Mouse (Mus musculus): Measurements from ENCODE around the gene Taf1c. TPM values are rescaled to one million over a fixed set of nuclear protein-coding genes. Genes with fewer than 3 reads are reported as not detected.
A peak's percentile ranks its signal among the peaks of the same experiment; 100 is the strongest.

The Taf1c gene
- total RNA-seq, 2 experiments from 2014 or later = 3.4 to 4.0 TPM

DNA sequence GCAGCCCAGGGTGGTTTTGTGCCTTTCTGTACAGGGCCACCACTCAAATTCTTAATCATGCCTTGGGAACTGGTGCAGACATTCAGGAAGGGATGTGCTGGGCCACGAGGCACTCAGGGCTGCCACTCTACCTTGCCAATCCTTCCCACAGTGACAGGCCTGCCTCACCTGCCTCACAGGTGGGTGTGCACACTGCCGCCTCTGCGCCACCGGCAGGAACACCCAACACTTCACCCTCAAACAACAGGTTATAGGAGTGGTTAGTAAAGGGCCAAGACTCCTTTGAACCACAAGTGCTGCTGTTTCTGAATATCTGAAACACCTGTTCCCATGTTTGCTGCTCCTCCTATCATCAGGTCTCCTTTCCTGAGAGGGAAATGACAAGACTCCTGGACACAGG, 32.6 kb downstream of the Taf1c start:
- no peak for DNase-seq

DNA sequence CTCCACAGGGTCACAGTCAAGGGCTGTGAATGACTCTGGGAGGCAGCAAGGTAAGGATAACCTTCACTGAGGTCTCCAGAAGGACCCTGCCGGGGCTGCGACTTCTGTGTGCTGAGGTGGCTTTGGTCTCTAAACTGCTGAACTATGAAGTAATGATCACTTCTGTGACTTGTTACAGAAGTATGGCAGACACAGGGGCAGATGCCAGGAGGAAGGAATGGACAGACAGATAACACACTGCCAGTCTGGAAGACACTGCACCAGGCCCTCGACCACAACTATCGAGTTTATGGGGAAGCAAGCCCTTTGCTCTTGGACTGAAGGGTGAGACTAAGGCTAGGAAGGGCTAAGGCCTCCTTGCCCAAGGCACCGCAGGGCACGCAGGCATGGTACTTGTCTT, 33.9 kb downstream of the Taf1c start:
- DNase-seq = no peak

DNA sequence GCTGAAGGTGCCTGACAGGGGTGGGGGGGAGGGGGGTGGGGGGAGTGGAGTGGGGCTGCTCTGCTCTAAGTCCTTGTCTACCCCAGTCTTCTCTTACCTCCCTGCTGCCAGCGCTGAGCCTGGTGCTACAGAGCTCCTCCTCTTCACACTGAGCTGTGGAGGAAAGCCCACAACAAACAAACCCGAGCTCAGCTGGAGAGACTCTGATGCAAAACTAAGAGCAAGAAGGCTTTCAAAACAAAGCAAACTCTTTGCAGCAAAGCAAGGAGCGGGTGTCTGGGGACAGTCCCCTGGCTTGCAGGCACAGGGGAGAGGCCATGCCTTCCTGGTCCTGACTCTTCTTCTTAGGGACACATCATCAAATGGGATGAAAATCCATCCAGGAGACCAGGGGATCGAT, 35.1 kb downstream of the Taf1c start:
- DNase-seq = no peak

DNA sequence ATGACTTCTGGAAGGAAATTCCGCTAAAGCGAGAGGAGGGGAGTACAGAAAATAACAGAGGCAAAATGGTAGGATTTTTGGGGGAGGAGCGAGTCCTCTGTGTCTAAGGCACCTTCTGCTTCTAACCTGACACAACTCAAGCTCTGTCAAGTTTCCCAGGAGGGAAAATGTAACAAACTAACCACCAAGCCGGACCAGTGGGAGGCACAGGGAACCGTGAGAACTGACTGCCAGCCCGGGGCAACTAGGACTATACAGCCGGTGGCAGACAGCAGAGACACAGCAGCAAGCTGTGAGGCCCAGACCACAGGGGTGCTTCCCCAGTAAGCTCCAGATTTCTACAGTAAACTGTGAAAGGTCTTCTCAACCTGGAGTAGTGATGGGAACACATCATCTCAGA, 36.1 kb downstream of the Taf1c start:
- no peak for DNase-seq

DNA sequence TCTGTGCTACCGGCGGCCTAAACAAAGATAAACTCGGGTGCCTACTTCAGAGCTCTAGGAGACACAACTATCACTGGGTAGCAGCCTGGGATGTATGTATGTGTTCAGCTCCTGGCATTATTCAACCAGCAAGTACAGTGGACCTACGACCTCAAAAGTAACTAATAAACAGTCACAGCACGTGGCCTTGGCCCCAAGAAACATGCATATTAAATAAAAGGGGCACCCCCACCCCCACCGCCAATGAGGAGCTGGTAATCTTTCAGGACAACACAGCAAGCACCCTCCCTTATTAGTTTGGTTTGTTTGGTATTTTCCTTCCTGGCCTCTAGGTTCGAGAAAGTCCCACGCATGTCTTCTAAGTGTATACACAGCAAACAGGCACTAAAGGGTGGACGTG, 36.8 kb downstream of the Taf1c start:
- DNase-seq = no peak

DNA sequence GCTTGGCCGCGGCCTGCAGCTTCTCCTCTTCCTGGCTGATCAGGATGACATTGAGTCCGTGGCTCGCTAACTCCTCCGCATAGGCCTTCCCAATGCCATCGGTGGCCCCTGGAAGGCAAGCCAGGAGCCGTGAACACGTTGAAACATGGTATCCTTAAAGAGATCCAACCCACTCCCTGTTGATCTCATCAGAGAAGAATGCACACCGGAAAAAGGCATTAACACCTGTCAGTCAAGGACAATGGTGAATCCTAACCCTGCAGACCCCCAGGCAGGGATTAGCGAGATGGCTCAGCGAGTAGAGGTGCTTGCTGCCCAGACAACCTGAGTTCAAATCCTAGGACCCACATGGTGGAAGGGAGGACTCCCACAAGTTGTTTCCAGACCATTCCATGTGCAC, 38.7 kb downstream of the Taf1c start:
- no peak for DNase-seq

DNA sequence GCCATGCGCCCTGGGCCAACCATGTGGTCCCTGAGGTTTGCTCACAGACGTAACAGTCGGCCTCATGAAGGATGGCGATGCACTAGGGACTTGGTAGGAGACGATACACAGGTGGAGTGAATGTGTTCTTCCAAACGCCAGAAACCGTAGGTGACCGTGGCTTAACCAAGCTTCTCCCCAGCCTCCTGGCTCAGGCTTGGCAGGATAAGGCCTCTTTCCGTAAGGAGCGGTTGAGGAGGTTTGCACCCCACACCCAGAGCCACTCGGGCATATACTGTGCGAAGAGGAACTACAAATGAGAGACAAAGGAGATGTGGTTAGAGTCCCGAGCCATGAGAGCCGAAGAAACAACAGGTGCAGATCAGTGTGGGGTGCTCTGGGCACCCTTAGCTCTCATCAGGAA, 41.2 kb downstream of the Taf1c start:
- no peak for DNase-seq

DNA sequence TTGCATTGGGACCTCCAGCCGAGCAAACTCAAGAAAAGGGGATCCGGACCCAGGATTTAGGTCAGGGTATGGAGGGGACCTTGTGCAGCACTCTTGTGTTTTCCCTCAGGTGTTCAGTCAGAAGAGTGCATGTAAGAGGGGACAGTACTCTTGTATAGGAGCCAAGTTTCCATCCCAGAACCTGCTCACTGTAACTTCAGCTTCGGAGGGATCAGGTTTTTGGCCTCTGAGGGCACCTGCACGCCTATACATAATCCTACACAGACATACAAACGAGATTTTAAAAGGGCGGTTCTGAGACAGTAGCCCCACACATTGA, 45.7 kb downstream of the Taf1c start:
- no peak for DNase-seq

DNA sequence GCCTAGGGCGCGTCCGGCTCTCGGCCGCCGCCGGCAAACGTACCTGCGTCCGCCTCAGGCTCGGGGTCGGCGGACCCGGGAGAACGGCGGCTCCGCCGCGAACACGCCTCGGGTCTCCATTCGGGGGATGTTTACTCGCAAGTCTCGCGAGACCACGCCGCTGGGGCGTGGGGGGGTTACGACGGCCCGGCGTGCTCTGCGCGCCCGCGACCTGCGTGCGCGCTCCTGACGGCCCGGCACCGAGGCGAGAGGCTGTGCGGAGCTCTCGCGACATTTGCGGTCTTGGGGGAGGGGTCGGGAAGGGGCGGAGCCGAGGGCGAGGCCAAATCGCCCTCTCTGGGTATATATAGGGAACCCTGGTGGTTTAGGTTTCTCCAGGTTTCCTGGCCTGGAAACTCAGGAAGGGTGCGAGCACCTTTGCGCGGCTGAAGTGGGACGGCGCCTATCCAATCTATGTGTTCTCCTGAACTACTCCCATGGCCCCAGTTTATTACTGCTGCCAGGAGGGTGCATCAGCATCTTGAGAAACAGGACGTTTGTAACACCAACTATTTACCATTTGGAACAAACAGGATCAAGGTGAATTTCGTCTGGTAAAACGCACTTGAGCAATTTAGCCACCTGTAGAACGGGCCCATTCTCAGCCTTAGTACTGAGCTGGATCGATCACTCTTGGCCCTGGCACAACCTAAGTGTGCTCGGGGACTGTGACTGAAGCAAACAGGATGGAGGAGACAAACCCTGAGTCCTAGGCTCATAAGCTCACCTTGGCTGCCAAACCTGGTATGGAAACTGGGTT, 46.2 kb downstream of the Taf1c start, which contains the start of gene Mbtps1:
TSS of gene Mbtps1 (minus strand) at position 133 of the 799 bp plus-strand sequence.
- peak; percentile 97 for DNase-seq

DNA sequence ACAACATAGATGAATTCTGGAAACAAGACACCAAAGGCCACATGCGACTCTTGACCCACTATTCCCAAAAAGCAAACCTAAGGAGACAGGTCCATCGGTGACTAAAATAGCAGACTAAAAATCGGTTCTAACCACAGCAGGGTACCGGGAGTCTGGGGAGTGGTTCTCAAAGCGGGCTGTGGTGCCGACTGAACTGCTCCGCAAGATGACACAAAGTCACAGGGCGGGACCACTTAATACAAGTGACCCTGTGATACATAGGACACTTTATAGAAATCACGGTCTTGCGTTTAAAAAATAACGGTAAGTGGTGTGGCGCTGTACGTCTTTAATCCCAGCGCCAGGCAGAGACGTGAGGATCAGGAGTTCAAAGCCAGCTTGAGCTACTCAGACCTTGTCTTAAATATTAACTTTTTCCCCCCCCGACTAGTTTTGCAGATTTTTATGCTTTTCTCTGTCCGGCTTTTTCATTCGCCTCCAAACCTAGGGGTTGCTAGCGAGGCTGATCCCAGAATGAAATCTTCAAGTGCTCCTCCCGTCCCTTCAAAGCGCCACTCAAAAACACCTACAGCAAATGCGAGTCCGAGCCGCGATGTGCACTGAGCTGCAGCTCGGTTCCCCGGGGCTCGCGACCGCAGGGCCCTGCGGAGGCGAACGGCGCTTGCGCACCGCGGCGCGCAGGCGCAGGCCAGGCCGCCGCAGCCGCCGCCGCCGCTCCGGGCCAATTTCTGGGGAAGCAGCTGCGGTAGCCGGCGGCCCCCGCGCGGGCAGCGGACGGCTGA, 47.0 kb downstream of the Taf1c start:
- no peak for DNase-seq

DNA sequence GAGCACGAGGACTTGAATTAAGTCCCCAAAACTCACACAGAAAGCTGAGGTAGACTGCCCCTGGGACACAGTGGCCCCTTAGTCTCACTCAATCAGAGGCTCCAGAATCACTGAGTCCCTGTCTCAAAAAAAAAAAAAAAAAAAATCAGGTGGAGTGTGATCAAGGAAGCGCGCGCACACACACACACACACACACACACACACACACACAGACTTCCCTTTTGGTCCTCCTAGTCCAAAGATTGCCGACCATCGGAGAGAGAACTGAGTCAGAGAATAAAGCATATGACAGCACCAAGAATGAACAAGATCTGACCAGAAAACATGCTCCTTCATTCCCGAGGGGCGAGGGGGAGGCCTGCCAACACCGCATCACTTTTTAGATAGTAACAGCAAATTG, 47.9 kb downstream of the Taf1c start:
- DNase-seq = no peak

DNA sequence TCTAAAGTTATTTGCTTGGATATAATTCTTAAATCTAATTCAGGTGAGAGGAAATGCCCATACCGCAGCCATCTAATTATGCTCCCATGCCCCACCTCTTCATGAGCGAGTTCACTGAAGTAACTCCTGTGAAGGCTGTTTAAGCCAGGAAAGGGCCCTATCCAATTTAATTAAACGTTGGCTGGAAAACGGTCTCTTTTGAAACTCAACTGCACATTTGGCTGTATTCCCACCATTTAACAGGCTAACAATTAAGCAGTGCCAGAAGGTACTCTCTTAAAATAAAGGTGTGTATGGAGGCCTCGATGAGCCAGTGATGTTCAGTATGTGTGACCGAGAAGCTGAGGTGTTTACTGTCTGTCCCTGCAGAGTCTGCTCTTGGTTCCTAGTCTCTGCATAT, 49.2 kb downstream of the Taf1c start:
- DNase-seq = no peak

DNA sequence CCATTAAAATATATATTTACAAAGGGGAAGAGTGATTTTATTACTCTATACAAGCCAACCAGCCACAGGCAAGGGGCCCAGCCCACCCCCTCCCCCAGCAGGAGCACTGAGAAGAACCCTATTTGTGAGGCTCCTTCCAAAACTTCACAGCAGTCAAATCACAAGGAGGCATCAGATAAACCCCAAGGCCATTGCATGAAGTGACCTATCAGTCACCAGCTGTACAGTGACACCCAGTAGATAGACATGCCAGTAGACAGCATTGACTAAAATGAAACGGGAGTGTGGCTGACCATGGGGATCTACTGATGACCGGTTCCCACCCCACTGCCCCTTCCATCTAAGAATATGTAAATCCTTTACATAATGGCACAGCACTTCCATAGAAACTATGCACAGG, 52.1 kb downstream of the Taf1c start:
- DNase-seq = no peak

DNA sequence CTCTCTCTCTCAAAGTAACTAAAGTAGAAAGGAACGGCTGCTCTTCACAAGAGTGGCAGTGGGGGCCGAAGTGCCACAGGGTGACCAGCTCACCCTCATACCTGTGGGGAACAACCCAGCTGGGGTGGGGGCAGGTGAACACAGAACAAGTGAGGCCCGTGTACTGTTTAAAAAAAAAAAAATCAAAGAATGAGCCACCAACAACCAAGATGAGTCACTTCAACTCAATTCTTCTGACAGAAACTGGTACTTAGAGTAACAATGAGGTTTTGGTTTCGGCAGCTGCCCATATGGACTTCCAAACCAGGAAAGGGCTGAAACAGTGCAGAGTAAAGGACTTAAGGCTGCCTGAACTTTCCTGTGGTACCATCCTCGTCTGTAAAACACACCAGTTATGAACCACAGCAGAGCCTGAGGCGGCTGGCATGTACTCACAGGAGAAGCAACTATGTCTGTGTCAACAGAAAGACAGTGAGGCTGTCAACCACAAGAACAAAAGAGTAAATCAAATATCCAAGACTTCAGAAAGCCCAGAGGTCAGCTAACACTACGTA, 56.4 kb downstream of the Taf1c start:
- no peak for DNase-seq

Other genes starting within 250 kb of the Taf1c start
- 10 to 100 TPM; 76.5 to 78.1 TPM for gene Mlycd, start 210.3 kb downstream of the Taf1c start, total RNA-seq (2021)
- 10 to 100 TPM in 1 of 2 experiments, 1 to 10 TPM in 1; 9.9 to 14.8 TPM for gene Osgin1, start 171.1 kb downstream of the Taf1c start, total RNA-seq (2021)
- under 1 TPM; 0.13 to 0.18 TPM for gene Necab2, start 158.5 kb downstream of the Taf1c start, total RNA-seq (2021)
- not detected for gene Slc38a8, start 103.5 kb downstream of the Taf1c start, total RNA-seq (2021)
- gene Mbtps1, start 46.5 kb downstream of the Taf1c start, total RNA-seq (2021) = 10 to 100 TPM; 26.7 to 27.0 TPM
- 10 to 100 TPM; 11.2 to 13.3 TPM for gene Hsdl1, start 30.0 kb downstream of the Taf1c start, total RNA-seq (2021)
- gene Dnaaf1, start 30.0 kb downstream of the Taf1c start, total RNA-seq (2021) = not detected
- gene Adad2, start 7.5 kb upstream of the Taf1c start, total RNA-seq (2021) = under 1 TPM in 1 of 2 experiments, not detected in 1; 0.23 TPM
- gene Kcng4, start 30.5 kb upstream of the Taf1c start, total RNA-seq (2021) = 10 to 100 TPM in 1 of 2 experiments, 1 to 10 TPM in 1; 8.6 to 12.6 TPM
- 100 to 1,000 TPM in 1 of 2 experiments, 10 to 100 TPM in 1; 74.0 to 104 TPM for gene Wfdc1, start 61.1 kb upstream of the Taf1c start, total RNA-seq (2021)
- gene Atp2c2, start 94.8 kb upstream of the Taf1c start, total RNA-seq (2021) = under 1 TPM in 1 of 2 experiments, not detected in 1; 0.13 TPM
- gene Tldc1, start 173.2 kb upstream of the Taf1c start, total RNA-seq (2021) = 1 to 10 TPM; 3.2 to 4.0 TPM
- gene Cotl1, start 235.3 kb upstream of the Taf1c start, total RNA-seq (2021) = 10 to 100 TPM in 1 of 2 experiments, 1 to 10 TPM in 1; 6.5 to 11.3 TPM